Mouse (Mus musculus) lung, adult 2 months (tissue): ENCODE measurements around the gene Ogfrl1.

ENCODE experiments used
- CTCF ChIP-seq: fragments of 200-500 bp; IDR thresholded peaks from 2 replicates; pipeline ENCODE4 v1.5.1; 2011; ENCODE audit warnings: mild to moderate bottlenecking, low read length, control low read depth; ENCODE audit not compliant: insufficient read depth
- POLR2A ChIP-seq: fragments of 200-500 bp; IDR thresholded peaks from 2 replicates; pipeline ENCODE4 v1.6.1; 2011; ENCODE audit warnings: low read depth, mild to moderate bottlenecking, control low read depth, low read length, borderline replicate concordance; ENCODE audit errors: extremely low read depth

DNA sequence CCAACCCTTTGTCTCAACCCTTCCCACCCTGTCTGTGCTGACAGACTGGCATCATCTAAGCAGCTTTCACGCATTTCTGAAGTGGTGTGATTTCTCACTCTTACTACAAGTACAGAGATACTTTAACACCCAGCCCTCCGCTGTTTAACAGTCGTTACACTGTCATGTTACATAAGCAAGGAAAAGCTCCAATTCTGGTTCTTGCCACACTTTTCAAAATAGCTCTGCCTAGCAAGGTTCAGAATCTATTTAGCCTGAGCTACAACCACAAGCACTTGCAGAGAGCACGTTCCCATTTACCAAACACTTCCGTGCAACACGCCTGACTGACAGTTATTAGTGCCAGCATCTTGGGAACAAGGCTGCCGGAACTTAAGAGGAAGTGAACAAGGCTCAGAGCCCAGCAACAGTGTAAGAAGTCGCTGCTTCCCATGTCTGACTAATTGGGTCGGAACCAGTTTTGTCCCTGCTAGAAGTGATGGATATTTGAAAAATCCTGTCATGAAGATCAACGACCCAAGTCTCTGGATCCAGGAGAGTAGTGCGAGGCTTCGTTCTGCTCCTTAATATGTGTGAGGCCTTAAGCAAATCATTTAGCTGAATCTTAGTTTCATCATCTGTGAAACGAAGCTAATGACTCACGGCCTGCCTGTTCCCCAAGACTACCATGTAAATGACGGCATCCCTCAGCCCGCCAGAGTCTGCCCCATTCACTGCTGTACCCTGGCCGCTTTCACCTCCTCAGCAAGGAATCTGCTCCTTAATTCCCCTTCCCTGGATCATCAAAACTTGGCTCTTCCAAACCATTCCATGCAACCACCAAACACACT, 17.4 kb downstream of the Ogfrl1 start:
- no peak for TF ChIP-seq CTCF
- no peak for TF ChIP-seq POLR2A
